Mouse (Mus musculus) heart, embryonic 15.5 days (tissue): Measurements from ENCODE around the gene Cyp20a1. TPM values are rescaled to one million over a fixed set of nuclear protein-coding genes. Genes with fewer than 3 reads are reported as not detected.

Source experiments
- ATAC-seq: fragments of 200-750 bp; cut with Nextera tagmentation; replicated peaks from 2 replicates; pipeline ENCODE4 v1.8.0; 2017; ENCODE audit warnings: low read depth, moderate TSS enrichment; ENCODE audit not compliant: insufficient number of reproducible peaks, insufficient read depth, low FRiP score
- H3K27ac ChIP-seq: fragments of 300-500 bp; sonication (generic); 2 replicates; pipeline ENCODE4 v1.5.1; 2015; ENCODE audit warnings: mild to moderate bottlenecking, inconsistent platforms
- H3K27me3 ChIP-seq: fragments of 300-500 bp; sonication (generic); 2 replicates; pipeline ENCODE4 v1.6.1; 2015; ENCODE audit warnings: inconsistent platforms
- H3K36me3 ChIP-seq: fragments of 300-500 bp; sonication (generic); 2 replicates; pipeline ENCODE4 v1.6.1; 2015; ENCODE audit warnings: mild to moderate bottlenecking, inconsistent platforms
- H3K4me1 ChIP-seq: fragments of 300-500 bp; sonication (generic); replicated peaks from 2 replicates; pipeline ENCODE4 v1.6.1; 2015; ENCODE audit warnings: inconsistent platforms
- H3K4me2 ChIP-seq: fragments of 300-500 bp; sonication (generic); 2 replicates; pipeline ENCODE4 v1.6.1; 2015; ENCODE audit warnings: inconsistent platforms, mild to moderate bottlenecking, moderate library complexity
- H3K4me3 ChIP-seq: fragments of 300-500 bp; sonication (generic); 2 replicates; pipeline ENCODE4 v1.5.1; 2015; ENCODE audit warnings: mild to moderate bottlenecking, inconsistent platforms
- H3K9ac ChIP-seq: fragments of 300-500 bp; sonication (generic); 2 replicates; pipeline ENCODE4 v1.6.1; 2015; ENCODE audit warnings: mild to moderate bottlenecking, inconsistent platforms
- H3K9me3 ChIP-seq: fragments of 300-500 bp; sonication (generic); replicated peaks from 2 replicates; pipeline ENCODE4 v1.6.1; 2016; ENCODE audit warnings: inconsistent platforms
- WGBS: fragments of 180-500 bp; shearing (Covaris S2); methylation state at CpG from one replicate; pipeline ENCODE4 v1.1.7; 2015; ENCODE audit warnings: mixed read lengths; 5-methylcytosine and 5-hydroxymethylcytosine counted together
- polyA plus RNA-seq: library from polyadenylated mRNA; unstranded; fragments of >200 nt; fragmentation: Nextera tagmentation; extraction: Ambion mirVana; gene quantifications from 2 replicates; pipeline ENCODE4 v1.2.1, GENCODE M21; 2015

Cyp20a1 gene
- polyA plus RNA-seq, 1 experiment from 2014 or later, result 22.3 TPM

GRCm38 (mm10) chr1:60409168-60409828, 66.2 kb downstream of the Cyp20a1 start, which contains the start of gene Abi2:
Abi2 (plus strand) TSS chr1:60409619.
- Histone ChIP-seq H3K27ac (peak within 1 kb of the TSS; percentile 89), H3K4me3 (peak within 1 kb of the TSS; percentile 73), H3K4me1 (peaks cover 28% of the 10 kb centered on the region), H3K4me2 (peak within 1 kb of the TSS; percentile 67), H3K9me3 (no peaks in the 10 kb centered on the region), H3K27me3 (no peaks in the 10 kb centered on the region), H3K36me3 (no peaks in the 10 kb centered on the region), H3K9ac (peak within 1 kb of the TSS; percentile 77)
- WGBS, result under 1% methylated on average over 58 of the region's 69 CpGs
- ATAC-seq, result peak; percentile 96

- Histone ChIP-seq H3K4me1 (peaks cover 28% of the 10 kb centered on the region), H3K36me3 (no peaks in the 10 kb centered on the region), H3K9ac (peak overlapping the region; percentile 77), H3K27me3 (no peaks in the 10 kb centered on the region), H3K27ac (peak overlapping the region; percentile 89), H3K4me3 (peak overlapping the region; percentile 73), H3K4me2 (peak overlapping the region; percentile 67), H3K9me3 (no peaks in the 10 kb centered on the region)
- ATAC-seq, result peak; percentile 68
- WGBS, result 1% methylated on average over 47 of the region's 54 CpGs
Measured at GRCm38 (mm10) chr1:60409928-60410817, 67.0 kb downstream of the Cyp20a1 start.

- Histone ChIP-seq H3K27ac (no peak overlapping the region), H3K9me3 (no peaks in the 10 kb centered on the region), H3K9ac (no peak overlapping the region), H3K4me3 (no peak overlapping the region), H3K4me1 (peaks cover 7% of the 10 kb centered on the region), H3K36me3 (no peaks in the 10 kb centered on the region), H3K4me2 (no peak overlapping the region), H3K27me3 (no peaks in the 10 kb centered on the region)
- 51% methylated on average over 3 of the region's 3 CpGs for WGBS
- no peak for ATAC-seq
Measured at GRCm38 (mm10) chr1:60416724-60417123, 73.6 kb downstream of the Cyp20a1 start.

- Histone ChIP-seq H3K4me3 (no peak overlapping the region), H3K36me3 (no peaks in the 10 kb centered on the region), H3K9ac (no peak overlapping the region), H3K27me3 (no peaks in the 10 kb centered on the region), H3K4me1 (no peaks in the 10 kb centered on the region), H3K4me2 (no peak overlapping the region), H3K27ac (no peak overlapping the region), H3K9me3 (no peaks in the 10 kb centered on the region)
- no peak for ATAC-seq
- WGBS, result 93% methylated on average over 1 of the region's 1 CpGs
Measured at GRCm38 (mm10) chr1:60423882-60424281, 80.8 kb downstream of the Cyp20a1 start.

- Histone ChIP-seq H3K27ac (no peak overlapping the region), H3K9me3 (no peaks in the 10 kb centered on the region), H3K9ac (no peak overlapping the region), H3K4me2 (no peak overlapping the region), H3K4me3 (no peak overlapping the region), H3K4me1 (peaks cover 3% of the 10 kb centered on the region), H3K36me3 (no peaks in the 10 kb centered on the region), H3K27me3 (no peaks in the 10 kb centered on the region)
- ATAC-seq, result no peak
- WGBS, result 92% methylated on average over 2 of the region's 2 CpGs
Measured at GRCm38 (mm10) chr1:60428341-60428740, 85.2 kb downstream of the Cyp20a1 start.

- Histone ChIP-seq H3K4me3 (no peak overlapping the region), H3K27ac (no peak overlapping the region), H3K27me3 (no peaks in the 10 kb centered on the region), H3K9ac (no peak overlapping the region), H3K9me3 (no peaks in the 10 kb centered on the region), H3K36me3 (no peaks in the 10 kb centered on the region), H3K4me2 (no peak overlapping the region), H3K4me1 (peaks cover 3% of the 10 kb centered on the region)
- 73% methylated on average over 2 of the region's 2 CpGs for WGBS
- no peak for ATAC-seq
Measured at GRCm38 (mm10) chr1:60428932-60429331, 85.8 kb downstream of the Cyp20a1 start.

GRCm38 (mm10) chr1:60431531-60431930, 88.4 kb downstream of the Cyp20a1 start:
- Histone ChIP-seq H3K4me3 (no peak overlapping the region), H3K9ac (no peak overlapping the region), H3K4me2 (no peak overlapping the region), H3K36me3 (no peaks in the 10 kb centered on the region; the same call in 1 of the 2 replicates), H3K27me3 (no peaks in the 10 kb centered on the region), H3K9me3 (no peaks in the 10 kb centered on the region), H3K4me1 (peaks cover 3% of the 10 kb centered on the region), H3K27ac (no peak overlapping the region)
- ATAC-seq, result no peak
- WGBS, result 87% methylated on average over 5 of the region's 5 CpGs

GRCm38 (mm10) chr1:60432497-60432896, 89.4 kb downstream of the Cyp20a1 start:
- Histone ChIP-seq H3K4me2 (no peak overlapping the region), H3K9ac (no peak overlapping the region), H3K27me3 (no peaks in the 10 kb centered on the region), H3K9me3 (no peaks in the 10 kb centered on the region), H3K27ac (no peak overlapping the region), H3K4me1 (peaks cover 3% of the 10 kb centered on the region), H3K4me3 (no peak overlapping the region), H3K36me3 (peaks cover 3% of the 10 kb centered on the region)
- ATAC-seq, result no peak
- WGBS, result 49% methylated on average over 1 of the region's 1 CpGs

Other genes with a start within 250 kb of the Cyp20a1 start
- gene Carf, start 245.1 kb upstream of the Cyp20a1 start, polyA plus RNA-seq, result 4.5 and 4.6 TPM in 2 replicates
- gene Wdr12, start 244.7 kb upstream of the Cyp20a1 start, polyA plus RNA-seq, result 24.1 and 30.7 TPM in 2 replicates
- gene Nbeal1, start 162.7 kb upstream of the Cyp20a1 start, polyA plus RNA-seq, result 6.8 and 6.9 TPM in 2 replicates
- 22.4 and 25.4 TPM in 2 replicates for gene Abi2, start 66.3 kb downstream of the Cyp20a1 start, polyA plus RNA-seq
- gene Raph1, start 223.8 kb downstream of the Cyp20a1 start, polyA plus RNA-seq, result 51.7 and 55.1 TPM in 2 replicates